Mouse (Mus musculus): ENCODE results near the gene Ppp1r12a. TPM values are rescaled to one million over a fixed set of nuclear protein-coding genes. Genes with fewer than 3 reads are reported as not detected.
A peak's percentile ranks its signal among the peaks of the same experiment; 100 is the strongest.

The Ppp1r12a gene
- polyA plus RNA-seq, 1 experiment from 2014 or later = 77.8 TPM

- Histone ChIP-seq H3K9me3 (no peaks in the 10 kb centered on the region), H3K4me1 (replicated peaks) (no peaks in the 10 kb centered on the region), H3K36me3 (no peaks in the 10 kb centered on the region), H3K9ac (replicated peaks) (no peak overlapping the region), H3K4me3 (replicated peaks) (no peak overlapping the region), H3K27ac (no peak overlapping the region), H3K27me3 (no peaks in the 10 kb centered on the region), H3K4me2 (no peak overlapping the region)
- no peak for ATAC-seq (ENCODE audit: insufficient number of reproducible peaks, insufficient read depth, low FRiP score, low TSS enrichment, low read depth)
- 91% methylated on average over 4 of the region's 4 CpGs for WGBS
Observed at GRCm38 (mm10) chr10:108292651-108293050, 130.7 kb downstream of the Ppp1r12a start.

- no peak for ATAC-seq (ENCODE audit: insufficient number of reproducible peaks, insufficient read depth, low FRiP score, low TSS enrichment, low read depth)
- H3K9me3 ChIP-seq = no peaks in the 10 kb centered on the region
- H3K27me3 ChIP-seq = no peaks in the 10 kb centered on the region
- H3K4me3 ChIP-seq (replicated peaks) = no peak overlapping the region
- no peaks in the 10 kb centered on the region for H3K36me3 ChIP-seq
- no peak overlapping the region for H3K4me2 ChIP-seq
- no peaks in the 10 kb centered on the region for H3K4me1 ChIP-seq (replicated peaks)
- no peak overlapping the region for H3K9ac ChIP-seq (replicated peaks)
- H3K27ac ChIP-seq = no peak overlapping the region
- 83% methylated on average over 16 of the region's 16 CpGs for WGBS
Observed at GRCm38 (mm10) chr10:108293620-108294195, 131.7 kb downstream of the Ppp1r12a start.

GRCm38 (mm10) chr10:108294766-108295165 lies 132.8 kb downstream of the Ppp1r12a start:
- Histone ChIP-seq H3K27ac (no peak overlapping the region), H3K9me3 (no peaks in the 10 kb centered on the region), H3K4me2 (no peak overlapping the region), H3K9ac (replicated peaks) (no peak overlapping the region), H3K4me1 (replicated peaks) (no peaks in the 10 kb centered on the region), H3K27me3 (no peaks in the 10 kb centered on the region), H3K4me3 (replicated peaks) (no peak overlapping the region), H3K36me3 (no peaks in the 10 kb centered on the region)
- ATAC-seq (ENCODE audit: insufficient number of reproducible peaks, insufficient read depth, low FRiP score, low TSS enrichment, low read depth) = no peak
- 83% methylated on average over 7 of the region's 7 CpGs for WGBS

GRCm38 (mm10) chr10:108296446-108296845 lies 134.5 kb downstream of the Ppp1r12a start:
- ATAC-seq (ENCODE audit: insufficient number of reproducible peaks, insufficient read depth, low FRiP score, low TSS enrichment, low read depth) = no peak
- Histone ChIP-seq H3K36me3 (no peaks in the 10 kb centered on the region), H3K27me3 (no peaks in the 10 kb centered on the region), H3K9me3 (no peaks in the 10 kb centered on the region), H3K4me1 (replicated peaks) (no peaks in the 10 kb centered on the region), H3K4me2 (no peak overlapping the region), H3K27ac (no peak overlapping the region), H3K9ac (replicated peaks) (no peak overlapping the region), H3K4me3 (replicated peaks) (no peak overlapping the region)
- 80% methylated on average over 7 of the region's 7 CpGs for WGBS

GRCm38 (mm10) chr10:108298261-108298660 lies 136.3 kb downstream of the Ppp1r12a start:
- Histone ChIP-seq H3K27ac (no peak overlapping the region), H3K9me3 (no peaks in the 10 kb centered on the region), H3K4me3 (replicated peaks) (no peak overlapping the region), H3K27me3 (no peaks in the 10 kb centered on the region), H3K36me3 (no peaks in the 10 kb centered on the region), H3K4me1 (replicated peaks) (no peaks in the 10 kb centered on the region), H3K9ac (replicated peaks) (no peak overlapping the region), H3K4me2 (no peak overlapping the region)
- ATAC-seq (ENCODE audit: insufficient number of reproducible peaks, insufficient read depth, low FRiP score, low TSS enrichment, low read depth) = no peak
- WGBS = 93% methylated on average over 13 of the region's 13 CpGs

GRCm38 (mm10) chr10:108298841-108299545 lies 137.0 kb downstream of the Ppp1r12a start:
- Histone ChIP-seq H3K36me3 (no peaks in the 10 kb centered on the region), H3K4me3 (replicated peaks) (no peak overlapping the region), H3K9me3 (no peaks in the 10 kb centered on the region), H3K27ac (no peak overlapping the region), H3K27me3 (no peaks in the 10 kb centered on the region), H3K9ac (replicated peaks) (no peak overlapping the region), H3K4me1 (replicated peaks) (no peaks in the 10 kb centered on the region), H3K4me2 (no peak overlapping the region)
- no peak for ATAC-seq (ENCODE audit: insufficient number of reproducible peaks, insufficient read depth, low FRiP score, low TSS enrichment, low read depth)
- WGBS = 85% methylated on average over 17 of the region's 17 CpGs

GRCm38 (mm10) chr10:108299828-108300227 lies 137.8 kb downstream of the Ppp1r12a start:
- no peak for ATAC-seq (ENCODE audit: insufficient number of reproducible peaks, insufficient read depth, low FRiP score, low TSS enrichment, low read depth)
- WGBS = 58% methylated on average over 11 of the region's 11 CpGs
- Histone ChIP-seq H3K4me1 (replicated peaks) (no peaks in the 10 kb centered on the region), H3K9me3 (no peaks in the 10 kb centered on the region), H3K4me3 (replicated peaks) (no peak overlapping the region), H3K4me2 (no peak overlapping the region), H3K36me3 (no peaks in the 10 kb centered on the region), H3K9ac (replicated peaks) (no peak overlapping the region), H3K27ac (no peak overlapping the region), H3K27me3 (no peaks in the 10 kb centered on the region)

GRCm38 (mm10) chr10:108300843-108301242 lies 138.8 kb downstream of the Ppp1r12a start:
- Histone ChIP-seq H3K9ac (replicated peaks) (no peak overlapping the region), H3K4me3 (replicated peaks) (no peak overlapping the region), H3K36me3 (no peaks in the 10 kb centered on the region), H3K9me3 (no peaks in the 10 kb centered on the region), H3K4me2 (peak overlapping the region; percentile 32; the same call in 1 of the 2 replicates), H3K27ac (no peak overlapping the region), H3K4me1 (replicated peaks) (no peaks in the 10 kb centered on the region), H3K27me3 (no peaks in the 10 kb centered on the region)
- ATAC-seq (ENCODE audit: insufficient number of reproducible peaks, insufficient read depth, low FRiP score, low TSS enrichment, low read depth) = peak; percentile 72
- WGBS = 16% methylated on average over 19 of the region's 19 CpGs

GRCm38 (mm10) chr10:108307772-108308171 lies 145.8 kb downstream of the Ppp1r12a start:
- Histone ChIP-seq H3K4me3 (replicated peaks) (no peak overlapping the region), H3K9ac (replicated peaks) (no peak overlapping the region), H3K27ac (no peak overlapping the region), H3K36me3 (no peaks in the 10 kb centered on the region), H3K27me3 (no peaks in the 10 kb centered on the region), H3K4me1 (replicated peaks) (no peaks in the 10 kb centered on the region), H3K4me2 (no peak overlapping the region), H3K9me3 (no peaks in the 10 kb centered on the region)
- ATAC-seq (ENCODE audit: insufficient number of reproducible peaks, insufficient read depth, low FRiP score, low TSS enrichment, low read depth) = no peak
- 69% methylated on average over 11 of the region's 11 CpGs for WGBS

- H3K4me1 ChIP-seq (replicated peaks) = no peaks in the 10 kb centered on the region
- no peak overlapping the region for H3K27ac ChIP-seq
- no peak for ATAC-seq (ENCODE audit: insufficient number of reproducible peaks, insufficient read depth, low FRiP score, low TSS enrichment, low read depth)
- H3K4me3 ChIP-seq (replicated peaks) = no peak overlapping the region
- WGBS = 84% methylated on average over 5 of the region's 5 CpGs
- no peak overlapping the region for H3K4me2 ChIP-seq
- no peaks in the 10 kb centered on the region for H3K36me3 ChIP-seq
- H3K9me3 ChIP-seq = no peaks in the 10 kb centered on the region
- no peak overlapping the region for H3K9ac ChIP-seq (replicated peaks)
- H3K27me3 ChIP-seq = no peaks in the 10 kb centered on the region
Observed at GRCm38 (mm10) chr10:108310195-108310594, 148.2 kb downstream of the Ppp1r12a start.

GRCm38 (mm10) chr10:108311396-108311795 lies 149.4 kb downstream of the Ppp1r12a start:
- ATAC-seq (ENCODE audit: insufficient number of reproducible peaks, insufficient read depth, low FRiP score, low TSS enrichment, low read depth) = no peak
- H3K4me2 ChIP-seq = no peak overlapping the region
- WGBS = 88% methylated on average over 3 of the region's 3 CpGs
- no peak overlapping the region for H3K4me3 ChIP-seq (replicated peaks)
- no peaks in the 10 kb centered on the region for H3K27me3 ChIP-seq
- no peak overlapping the region for H3K27ac ChIP-seq
- no peaks in the 10 kb centered on the region for H3K4me1 ChIP-seq (replicated peaks)
- no peak overlapping the region for H3K9ac ChIP-seq (replicated peaks)
- no peaks in the 10 kb centered on the region for H3K36me3 ChIP-seq
- no peaks in the 10 kb centered on the region for H3K9me3 ChIP-seq

GRCm38 (mm10) chr10:108313845-108314244 lies 151.9 kb downstream of the Ppp1r12a start:
- H3K36me3 ChIP-seq = no peaks in the 10 kb centered on the region
- no peak overlapping the region for H3K9ac ChIP-seq (replicated peaks)
- no peak overlapping the region for H3K4me2 ChIP-seq
- H3K4me1 ChIP-seq (replicated peaks) = no peaks in the 10 kb centered on the region
- ATAC-seq (ENCODE audit: insufficient number of reproducible peaks, insufficient read depth, low FRiP score, low TSS enrichment, low read depth) = no peak
- no peaks in the 10 kb centered on the region for H3K27me3 ChIP-seq
- no peak overlapping the region for H3K27ac ChIP-seq
- H3K4me3 ChIP-seq (replicated peaks) = no peak overlapping the region
- 33% methylated on average over 6 of the region's 6 CpGs for WGBS
- H3K9me3 ChIP-seq = no peaks in the 10 kb centered on the region

Data from limb, embryonic 12.5 days (tissue).